In the genomic region with DNA sequence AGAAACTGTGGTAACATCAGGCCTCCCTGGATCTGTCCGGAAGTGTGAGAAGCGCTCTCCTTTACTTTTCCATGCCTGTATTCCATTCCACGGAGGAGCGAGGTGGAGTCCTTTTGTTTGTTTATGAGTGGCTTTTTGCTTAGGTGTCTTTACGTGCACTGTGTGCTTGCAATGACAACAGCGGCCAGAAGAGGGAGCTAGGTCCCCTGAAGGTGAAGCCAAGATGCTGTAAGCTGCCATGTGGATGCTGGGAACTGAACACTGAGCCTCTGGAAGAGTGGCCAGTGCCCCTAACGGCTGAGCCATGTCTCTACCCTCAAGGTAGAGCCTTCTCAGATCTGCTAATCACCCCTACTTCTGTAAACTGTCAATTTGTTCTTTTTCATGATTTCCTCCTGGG, we compare ENCODE assay signal across 20 mouse cellular contexts. TPM values are rescaled to one million over a fixed set of nuclear protein-coding genes. Genes with fewer than 3 reads are reported as not detected.
DNase-seq lines count a peak whose midpoint lies in the region; ATAC-seq and TF ChIP-seq lines count a peak whose summit lies in the region.
"Had no signal": no experiment of that assay in that cellular context is flagged by ENCODE, and none has a peak within 500 bp of the region (broad histone marks: within the 10 kb centered on the region; RNA-seq: fewer than 3 reads in every experiment).

No protein-coding gene starts in this region.

- no peaks in the 10 kb centered on the region for H3K27me3 ChIP-seq in liver, embryonic 14.5 days (ENCODE audit: control insufficient read depth, insufficient read depth, low read length)
- no peaks in the 10 kb centered on the region for H3K27me3 ChIP-seq in liver, embryonic 11.5 days (replicated peaks; ENCODE audit: control insufficient read depth, insufficient read depth, low read length)
- H3K27me3 ChIP-seq in G1E (ENCODE audit: insufficient read depth, low read length): no peaks in the 10 kb centered on the region; the same call in 1 of the 2 replicates
- H3K27me3 ChIP-seq in kidney, embryonic 16.5 days (ENCODE audit: insufficient read depth, low read length): no peaks in the 10 kb centered on the region
- H3K27me3 ChIP-seq: limb, embryonic 15.5 days; midbrain, embryonic 15.5 days; neural tube, embryonic 12.5 days had no signal

- H3K27ac ChIP-seq in liver, embryonic 14.5 days: no peak overlapping the region
- no peak overlapping the region for H3K27ac ChIP-seq in liver, embryonic 11.5 days (ENCODE audit: low read depth, low read length)
- H3K27ac ChIP-seq in kidney, embryonic 16.5 days (ENCODE audit: low read length): no peak overlapping the region
- H3K27ac ChIP-seq: embryonic facial prominence, embryonic 10.5 days; hindbrain, embryonic 14.5 days; limb, embryonic 15.5 days; midbrain, embryonic 15.5 days; neural tube, embryonic 12.5 days had no signal

- TF ChIP-seq EP300 in liver, embryonic 14.5 days (IDR thresholded peaks at IDR 0.05; ENCODE audit: low read depth): no peak

- H3K4me3 ChIP-seq in liver, embryonic 14.5 days (ENCODE audit: insufficient read depth in 1 of 2, low read depth in 2 of 2, low read length in 2 of 2): no peak overlapping the region
- H3K4me3 ChIP-seq in liver, embryonic 11.5 days (ENCODE audit: low read depth, low read length): no peak overlapping the region
- no peak overlapping the region for H3K4me3 ChIP-seq in G1E (ENCODE audit: low read depth, low read length)
- no peak overlapping the region for H3K4me3 ChIP-seq in kidney, embryonic 16.5 days (ENCODE audit: low read length)
- H3K4me3 ChIP-seq: embryonic facial prominence, embryonic 10.5 days; limb, embryonic 15.5 days; midbrain, embryonic 15.5 days; neural tube, embryonic 12.5 days had no signal

- no peaks in the 10 kb centered on the region for H3K9me3 ChIP-seq in liver, embryonic 14.5 days (ENCODE audit: control insufficient read depth, low read length)
- no peaks in the 10 kb centered on the region for H3K9me3 ChIP-seq in liver, embryonic 11.5 days (ENCODE audit: control insufficient read depth, low read length)
- H3K9me3 ChIP-seq in G1E (replicated peaks): peaks cover 6% of the 10 kb centered on the region
- H3K9me3 ChIP-seq in kidney, embryonic 16.5 days (ENCODE audit: low read length): peaks cover 3% of the 10 kb centered on the region; the same call in 1 of the 2 replicates
- H3K9me3 ChIP-seq: limb, embryonic 15.5 days; midbrain, embryonic 15.5 days; neural tube, embryonic 12.5 days had no signal

- no peaks in the 10 kb centered on the region for H3K4me1 ChIP-seq in liver, embryonic 14.5 days (replicated peaks; ENCODE audit: control insufficient read depth in 2 of 2, insufficient read depth in 2 of 2, low read length in 1 of 2)
- H3K4me1 ChIP-seq in liver, embryonic 11.5 days (replicated peaks; ENCODE audit: control insufficient read depth, insufficient read depth, low read length): no peaks in the 10 kb centered on the region; the same call in 1 of the 2 replicates
- peaks cover 9% of the 10 kb centered on the region for H3K4me1 ChIP-seq in G1E (ENCODE audit: insufficient read depth, low read depth, low read length)
- H3K4me1 ChIP-seq in kidney, embryonic 16.5 days (ENCODE audit: insufficient read depth, low read length): peaks cover 4% of the 10 kb centered on the region; the same call in 1 of the 2 replicates
- H3K4me1 ChIP-seq: midbrain, embryonic 15.5 days; neural tube, embryonic 12.5 days had no signal

- 67% methylated on average over 7 of the region's 7 CpGs for WGBS in liver, embryonic 14.5 days (ENCODE audit: insufficient replicate concordance)
- WGBS in liver, embryonic 11.5 days: 78% methylated on average over 7 of the region's 7 CpGs
- WGBS in kidney, embryonic 16.5 days: 89% methylated on average over 7 of the region's 7 CpGs

- no peak overlapping the region for H3K4me2 ChIP-seq in liver, embryonic 14.5 days (ENCODE audit: low read depth)
- H3K4me2 ChIP-seq in liver, embryonic 11.5 days: no peak overlapping the region
- no peak overlapping the region for H3K4me2 ChIP-seq in kidney, embryonic 16.5 days (replicated peaks; ENCODE audit: low read depth, low read length)
- H3K4me2 ChIP-seq: hindbrain, embryonic 14.5 days; limb, embryonic 15.5 days; midbrain, embryonic 15.5 days; neural tube, embryonic 12.5 days had no signal

- ATAC-seq in liver, embryonic 14.5 days (ENCODE audit: insufficient read depth): no peak
- no peak for ATAC-seq in liver, embryonic 11.5 days (replicated peaks; ENCODE audit: low FRiP score)
- no peak for ATAC-seq in G1E (ENCODE audit: extremely low read depth, insufficient number of reproducible peaks, low FRiP score, poor library complexity, severe bottlenecking)
- ATAC-seq in megakaryocyte-erythroid progenitor cell, adult 5-6 weeks (replicated peaks; ENCODE audit: low FRiP score, low TSS enrichment, poor library complexity, severe bottlenecking): 0 out of 2 replicates have a peak, but pooled peaks have one; percentile 35
- ATAC-seq in kidney, embryonic 16.5 days (ENCODE audit: low FRiP score, low TSS enrichment): no peak
- ATAC-seq: midbrain, embryonic 15.5 days had no signal

- H3K36me3 ChIP-seq in liver, embryonic 14.5 days (replicated peaks; ENCODE audit: control insufficient read depth, insufficient read depth, low read depth): no peaks in the 10 kb centered on the region
- H3K36me3 ChIP-seq in liver, embryonic 11.5 days (ENCODE audit: control insufficient read depth, insufficient read depth, low read length): no peaks in the 10 kb centered on the region
- no peaks in the 10 kb centered on the region for H3K36me3 ChIP-seq in G1E (replicated peaks)
- H3K36me3 ChIP-seq in kidney, embryonic 16.5 days (ENCODE audit: insufficient read depth, low read length): no peaks in the 10 kb centered on the region
- H3K36me3 ChIP-seq: embryonic facial prominence, embryonic 10.5 days; limb, embryonic 15.5 days; midbrain, embryonic 15.5 days; neural tube, embryonic 12.5 days had no signal

- no peak for DNase-seq in liver, embryonic 14.5 days (ENCODE audit: low read depth in 3 of 3, low spot score in 3 of 3)
- DNase-seq in liver, embryonic 11.5 days (ENCODE audit: low spot score): no peak
- DNase-seq in A20 (ENCODE audit: low read depth, low spot score) (peak; percentile 66), G1E (ENCODE audit: low spot score) (no peak)
- no peak for DNase-seq in ovary, postnatal 36 days (ENCODE audit: low spot score)
- DNase-seq: cerebellum, adult 8-10 months; kidney, adult 8-10 months; lung, postnatal 36 days had no signal

- H3K9ac ChIP-seq in liver, embryonic 14.5 days (replicated peaks): no peak overlapping the region
- no peak overlapping the region for H3K9ac ChIP-seq in liver, embryonic 11.5 days (ENCODE audit: low read depth, low read length)
- H3K9ac ChIP-seq in kidney, embryonic 16.5 days (replicated peaks; ENCODE audit: low read length): no peak overlapping the region
- H3K9ac ChIP-seq: hindbrain, embryonic 14.5 days; limb, embryonic 15.5 days; midbrain, embryonic 15.5 days; neural tube, embryonic 12.5 days had no signal

- peak; percentile 52 for TF ChIP-seq CTCF in liver, embryonic 14.5 days (IDR thresholded peaks at IDR 0.05; ENCODE audit: low read depth)
- peak; percentile 39; the same call in 1 of the 2 replicates for TF ChIP-seq CTCF in G1E (IDR thresholded peaks at IDR 0.05; ENCODE audit: low read depth, low read length)

RNA-seq across cellular contexts. Expression of gene Car6, which starts 19.8 kb away (rescaled TPM):
- polyA plus RNA-seq in liver, embryonic 14.5 days (2012; rRNA removed): 0.02 and 0.17 TPM in 2 replicates
- polyA plus RNA-seq in liver, embryonic 14.5 days (2014; fragmentation: Nextera tagmentation; extraction: Ambion mirVana): 0.09 TPM in 1 of 2 replicates, not detected in the other
- polyA plus RNA-seq in liver, embryonic 11.5 days (2014; fragmentation: Nextera tagmentation; extraction: Ambion mirVana): not detected in 2 replicates
- not detected in 2 replicates for total RNA-seq in G1E (2014; fragmentation: Nextera tagmentation)
- not detected in 2 replicates for total RNA-seq in G1E (2017)
- not detected in 2 replicates for polyA plus RNA-seq in G1E (2012)
- not detected in 2 replicates for total RNA-seq in megakaryocyte-erythroid progenitor cell, adult 5-6 weeks (2014; fragmentation: Nextera tagmentation)
- not detected in 2 replicates for total RNA-seq in megakaryocyte-erythroid progenitor cell, adult 5-6 weeks (2017)
- 0.29 TPM in 1 of 2 replicates, not detected in the other for polyA plus RNA-seq in kidney, embryonic 16.5 days (2015; fragmentation: Nextera tagmentation; extraction: Ambion mirVana)
- total RNA-seq: layer of hippocampus, adult 18-20 months; left cerebral cortex, postnatal 10 days had no signal
- polyA plus RNA-seq: brain, embryonic 14.5 days; heart, embryonic 16.5 days; hindbrain, embryonic 14.5 days; midbrain, embryonic 15.5 days; neural tube, embryonic 12.5 days had no signal

RNA-seq across cellular contexts. Expression of gene Slc2a7, which starts 32.5 kb away (rescaled TPM):
- 0.04 TPM in 1 of 2 replicates, not detected in the other for polyA plus RNA-seq in liver, embryonic 14.5 days (2012; rRNA removed)
- 0.24 TPM in 1 of 2 replicates, not detected in the other for polyA plus RNA-seq in liver, embryonic 14.5 days (2014; fragmentation: Nextera tagmentation; extraction: Ambion mirVana)
- polyA plus RNA-seq in liver, embryonic 11.5 days (2014; fragmentation: Nextera tagmentation; extraction: Ambion mirVana): not detected in 2 replicates
- total RNA-seq in G1E (2014; fragmentation: Nextera tagmentation) (0.68 TPM in 1 of 2 replicates, not detected in the other), G1E (2017) (0.22 TPM in 1 of 2 replicates, not detected in the other)
- polyA plus RNA-seq in G1E (2012): not detected in 2 replicates
- total RNA-seq in megakaryocyte-erythroid progenitor cell, adult 5-6 weeks (2014; fragmentation: Nextera tagmentation): not detected in 2 replicates
- total RNA-seq in megakaryocyte-erythroid progenitor cell, adult 5-6 weeks (2017): not detected in 2 replicates
- polyA plus RNA-seq in kidney, embryonic 16.5 days (2015; fragmentation: Nextera tagmentation; extraction: Ambion mirVana): not detected in 2 replicates
- total RNA-seq: layer of hippocampus, adult 18-20 months; left cerebral cortex, postnatal 10 days had no signal
- polyA plus RNA-seq: brain, embryonic 14.5 days; embryonic facial prominence, embryonic 10.5 days; gonadal fat pad, adult 2 months; heart, embryonic 16.5 days; hindbrain, embryonic 14.5 days; limb, embryonic 15.5 days; midbrain, embryonic 15.5 days; neural tube, embryonic 12.5 days had no signal

RNA-seq across cellular contexts. Expression of gene Eno1, which starts 55.2 kb away (rescaled TPM):
- polyA plus RNA-seq in liver, embryonic 14.5 days (2012; rRNA removed): 167 and 215 TPM in 2 replicates
- 451 and 488 TPM in 2 replicates for polyA plus RNA-seq in liver, embryonic 14.5 days (2014; fragmentation: Nextera tagmentation; extraction: Ambion mirVana)
- 2,392 and 2,590 TPM in 2 replicates for polyA plus RNA-seq in liver, embryonic 11.5 days (2014; fragmentation: Nextera tagmentation; extraction: Ambion mirVana)
- total RNA-seq in G1E (2014; fragmentation: Nextera tagmentation) (705 and 806 TPM in 2 replicates), G1E (2017) (688 and 864 TPM in 2 replicates)
- polyA plus RNA-seq in G1E (2012): 1,261 and 1,939 TPM in 2 replicates
- 203 and 216 TPM in 2 replicates for total RNA-seq in megakaryocyte-erythroid progenitor cell, adult 5-6 weeks (2014; fragmentation: Nextera tagmentation)
- total RNA-seq in megakaryocyte-erythroid progenitor cell, adult 5-6 weeks (2017): 136 and 155 TPM in 2 replicates
- polyA plus RNA-seq in kidney, embryonic 16.5 days (2015; fragmentation: Nextera tagmentation; extraction: Ambion mirVana): 1,990 and 2,045 TPM in 2 replicates
